Mouse (Mus musculus) urinary bladder, postnatal 10 days (tissue): ENCODE measurements around the gene Rpl18a.

Experiments used
- DNase-seq: peaks from one replicate; pipeline ENCODE4 v3.0.0; 2022; ENCODE audit warnings: low spot score

Gene Rpl18a

GRCm38 (mm10) chr8:70856541-70857197 lies 40.5 kb downstream of the Rpl18a start:
- DNase-seq, result no peak

GRCm38 (mm10) chr8:70856028-70856427 lies 41.2 kb downstream of the Rpl18a start:
- DNase-seq, result no peak

- no peak for DNase-seq
Observed at GRCm38 (mm10) chr8:70853863-70854262, 43.3 kb downstream of the Rpl18a start.

GRCm38 (mm10) chr8:70852595-70853231 lies 44.5 kb downstream of the Rpl18a start:
- no peak for DNase-seq

GRCm38 (mm10) chr8:70851837-70852236 lies 45.4 kb downstream of the Rpl18a start:
- DNase-seq, result no peak

- no peak for DNase-seq
Observed at GRCm38 (mm10) chr8:70850947-70851346, 46.3 kb downstream of the Rpl18a start.

GRCm38 (mm10) chr8:70850132-70850845 lies 46.9 kb downstream of the Rpl18a start:
- no peak for DNase-seq

- no peak for DNase-seq
Observed at GRCm38 (mm10) chr8:70849333-70849990, 47.8 kb downstream of the Rpl18a start.

- no peak for DNase-seq
Observed at GRCm38 (mm10) chr8:70846371-70847154, 50.6 kb downstream of the Rpl18a start.

- no peak for DNase-seq
Observed at GRCm38 (mm10) chr8:70845108-70845507, 52.1 kb downstream of the Rpl18a start.
